In the genomic region with DNA sequence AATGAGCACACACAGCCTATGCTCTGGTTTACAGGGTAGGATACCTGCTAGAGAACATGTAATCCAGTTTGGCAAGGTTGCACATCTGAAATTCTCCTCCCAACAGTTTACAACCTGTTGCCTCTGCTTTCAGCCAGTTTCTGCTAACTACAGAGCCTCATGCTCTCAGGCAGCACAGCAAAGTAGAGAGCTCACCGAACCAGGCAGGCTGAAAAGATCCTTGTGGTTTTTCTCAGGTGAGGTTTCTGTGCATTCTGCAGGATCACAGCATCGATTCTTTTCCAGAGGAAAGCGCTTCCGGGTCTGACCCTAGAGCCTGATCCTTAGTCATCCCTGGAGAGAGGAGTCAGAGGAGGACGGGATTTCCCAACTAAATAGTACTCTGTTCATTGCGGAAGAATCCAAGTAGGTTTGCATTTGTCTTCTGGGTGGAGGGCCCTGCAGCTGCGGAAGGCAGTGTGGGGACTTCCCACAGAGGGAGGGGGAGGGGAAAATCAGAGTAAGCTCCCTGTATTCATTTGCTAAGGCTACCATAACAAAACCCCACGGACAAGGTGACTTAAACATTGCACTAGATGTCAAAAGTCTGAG, we compare ENCODE assay signal across 14 mouse cellular contexts. TPM values are rescaled to one million over a fixed set of nuclear protein-coding genes. Genes with fewer than 3 reads are reported as not detected.
DNase-seq lines count a peak whose midpoint lies in the region; ATAC-seq and TF ChIP-seq lines count a peak whose summit lies in the region.
"Had no signal": no experiment of that assay in that cellular context is flagged by ENCODE, and none has a peak within 500 bp of the region (broad histone marks: within the 10 kb centered on the region; RNA-seq: fewer than 3 reads in every experiment).

No protein-coding gene starts in this region.

- H3K9me3 ChIP-seq in heart, embryonic 10.5 days, result no peaks in the 10 kb centered on the region
- H3K9me3 ChIP-seq in E14TG2a.4 (ENCODE audit: low read length), result no peaks in the 10 kb centered on the region
- H3K9me3 ChIP-seq in intestine, embryonic 15.5 days, result no peaks in the 10 kb centered on the region
- no peaks in the 10 kb centered on the region for H3K9me3 ChIP-seq in stomach, postnatal 0 days (ENCODE audit: control insufficient read depth, low read length)
- no peaks in the 10 kb centered on the region for H3K9me3 ChIP-seq in midbrain, embryonic 11.5 days (ENCODE audit: control insufficient read depth, low read length)
- no peaks in the 10 kb centered on the region for H3K9me3 ChIP-seq in heart, embryonic 11.5 days (replicated peaks; ENCODE audit: control insufficient read depth, low read length)
- H3K9me3 ChIP-seq: embryonic facial prominence, embryonic 13.5 days; forebrain, embryonic 15.5 days; limb, embryonic 13.5 days; lung, embryonic 15.5 days had no signal

- H3K27me3 ChIP-seq in heart, embryonic 10.5 days (ENCODE audit: insufficient read depth, poor library complexity, severe bottlenecking), result no peaks in the 10 kb centered on the region
- no peaks in the 10 kb centered on the region for H3K27me3 ChIP-seq in E14TG2a.4 (ENCODE audit: insufficient read depth, low read length)
- H3K27me3 ChIP-seq in intestine, embryonic 15.5 days (replicated peaks), result no peaks in the 10 kb centered on the region
- no peaks in the 10 kb centered on the region for H3K27me3 ChIP-seq in stomach, postnatal 0 days (ENCODE audit: control insufficient read depth, insufficient read depth, low read length)
- H3K27me3 ChIP-seq in midbrain, embryonic 11.5 days (ENCODE audit: control insufficient read depth, insufficient read depth, low read length), result no peaks in the 10 kb centered on the region
- no peaks in the 10 kb centered on the region for H3K27me3 ChIP-seq in heart, embryonic 11.5 days (ENCODE audit: control insufficient read depth, insufficient read depth, low read length)
- H3K27me3 ChIP-seq: embryonic facial prominence, embryonic 13.5 days; forebrain, embryonic 15.5 days; limb, embryonic 13.5 days; lung, embryonic 15.5 days had no signal

- TF ChIP-seq EP300 in stomach, postnatal 0 days (optimal IDR thresholded peaks at IDR 0.05), result no peak

- H3K4me3 ChIP-seq in heart, embryonic 10.5 days, result no peak overlapping the region
- H3K4me3 ChIP-seq in E14TG2a.4 (replicated peaks; ENCODE audit: low read length), result peak overlapping the region; percentile 55
- no peak overlapping the region for H3K4me3 ChIP-seq in intestine, embryonic 15.5 days (replicated peaks)
- H3K4me3 ChIP-seq in stomach, postnatal 0 days (ENCODE audit: low read depth, low read length), result no peak overlapping the region
- H3K4me3 ChIP-seq in midbrain, embryonic 11.5 days (ENCODE audit: low read depth, low read length), result no peak overlapping the region
- H3K4me3 ChIP-seq in heart, embryonic 11.5 days (ENCODE audit: low read depth, low read length), result no peak overlapping the region
- H3K4me3 ChIP-seq: embryonic facial prominence, embryonic 13.5 days; forebrain, embryonic 15.5 days; limb, embryonic 13.5 days; lung, embryonic 15.5 days had no signal

- 51% methylated on average over 8 of the region's 8 CpGs for WGBS in heart, embryonic 10.5 days
- 43% methylated on average over 8 of the region's 8 CpGs for WGBS in intestine, embryonic 15.5 days
- WGBS in stomach, postnatal 0 days, result 29% methylated on average over 8 of the region's 8 CpGs
- WGBS in midbrain, embryonic 11.5 days, result 49% methylated on average over 8 of the region's 8 CpGs
- 40% methylated on average over 8 of the region's 8 CpGs for WGBS in heart, embryonic 11.5 days (ENCODE audit: insufficient replicate concordance)

- no peak for TF ChIP-seq CTCF in E14TG2a.4 (conservative IDR thresholded peaks at IDR 0.05; ENCODE audit: low read length)
- no peak for TF ChIP-seq CTCF in stomach, postnatal 0 days (IDR thresholded peaks at IDR 0.05; ENCODE audit: low read depth)

- no peaks in the 10 kb centered on the region for H3K36me3 ChIP-seq in heart, embryonic 10.5 days
- H3K36me3 ChIP-seq in E14TG2a.4 (ENCODE audit: insufficient read depth, low read length), result no peaks in the 10 kb centered on the region
- no peaks in the 10 kb centered on the region for H3K36me3 ChIP-seq in intestine, embryonic 15.5 days
- H3K36me3 ChIP-seq in stomach, postnatal 0 days (ENCODE audit: control insufficient read depth, insufficient read depth, low read length), result no peaks in the 10 kb centered on the region
- no peaks in the 10 kb centered on the region for H3K36me3 ChIP-seq in midbrain, embryonic 11.5 days (ENCODE audit: control insufficient read depth, insufficient read depth, low read length)
- no peaks in the 10 kb centered on the region for H3K36me3 ChIP-seq in heart, embryonic 11.5 days (ENCODE audit: control insufficient read depth, insufficient read depth, low read length)
- H3K36me3 ChIP-seq: embryonic facial prominence, embryonic 13.5 days; forebrain, embryonic 15.5 days; limb, embryonic 13.5 days; lung, embryonic 15.5 days had no signal

- peaks cover 13% of the 10 kb centered on the region; the same call in 1 of the 2 replicates for H3K4me1 ChIP-seq in heart, embryonic 10.5 days
- H3K4me1 ChIP-seq in E14TG2a.4 (replicated peaks; ENCODE audit: low read depth, low read length), result peaks cover 53% of the 10 kb centered on the region
- H3K4me1 ChIP-seq in intestine, embryonic 15.5 days (replicated peaks), result no peaks in the 10 kb centered on the region
- H3K4me1 ChIP-seq in stomach, postnatal 0 days (replicated peaks; ENCODE audit: control insufficient read depth, insufficient read depth), result no peaks in the 10 kb centered on the region
- peaks cover 4% of the 10 kb centered on the region for H3K4me1 ChIP-seq in midbrain, embryonic 11.5 days (ENCODE audit: control insufficient read depth, insufficient read depth, low read length)
- no peaks in the 10 kb centered on the region for H3K4me1 ChIP-seq in heart, embryonic 11.5 days (ENCODE audit: control insufficient read depth, insufficient read depth, low read length)
- H3K4me1 ChIP-seq: embryonic facial prominence, embryonic 13.5 days; forebrain, embryonic 15.5 days; limb, embryonic 13.5 days; lung, embryonic 15.5 days had no signal

- peak; percentile 34; the same call in 1 of the 2 replicates for ATAC-seq in intestine, embryonic 15.5 days
- ATAC-seq in stomach, postnatal 0 days (ENCODE audit: low FRiP score, low TSS enrichment), result peak; percentile 85
- ATAC-seq in midbrain, embryonic 11.5 days (ENCODE audit: low FRiP score), result no peak
- ATAC-seq in heart, embryonic 11.5 days (replicated peaks; ENCODE audit: insufficient number of reproducible peaks, low FRiP score, low TSS enrichment), result no peak
- ATAC-seq: forebrain, embryonic 15.5 days had no signal

- peak; percentile 83 for DNase-seq in heart, adult 11 months
- DNase-seq in heart, embryonic 10.5 days (ENCODE audit: low spot score), result no peak
- peak; percentile 29 for DNase-seq in stomach, postnatal 0 days (ENCODE audit: low spot score)
- DNase-seq in left cerebral cortex, adult 9 months (ENCODE audit: low spot score in 2 of 2), result no peak
- no peak for DNase-seq in midbrain, embryonic 11.5 days (ENCODE audit: low spot score, missing footprints)
- DNase-seq: cerebellum, adult 2 months; layer of hippocampus, adult 9-11 months had no signal

- no peak overlapping the region for H3K4me2 ChIP-seq in intestine, embryonic 15.5 days (replicated peaks)
- H3K4me2 ChIP-seq in stomach, postnatal 0 days (replicated peaks; ENCODE audit: low read depth), result no peak overlapping the region
- no peak overlapping the region for H3K4me2 ChIP-seq in midbrain, embryonic 11.5 days
- no peak overlapping the region for H3K4me2 ChIP-seq in heart, embryonic 11.5 days
- H3K4me2 ChIP-seq: embryonic facial prominence, embryonic 13.5 days; forebrain, embryonic 15.5 days; limb, embryonic 13.5 days; lung, embryonic 15.5 days had no signal

- no peak overlapping the region for H3K9ac ChIP-seq in intestine, embryonic 15.5 days
- H3K9ac ChIP-seq in stomach, postnatal 0 days (ENCODE audit: low read length), result no peak overlapping the region
- no peak overlapping the region for H3K9ac ChIP-seq in midbrain, embryonic 11.5 days (ENCODE audit: low read length)
- H3K9ac ChIP-seq in heart, embryonic 11.5 days (ENCODE audit: low read depth, low read length), result no peak overlapping the region
- H3K9ac ChIP-seq: embryonic facial prominence, embryonic 13.5 days; forebrain, embryonic 15.5 days; limb, embryonic 13.5 days; lung, embryonic 15.5 days had no signal

- H3K27ac ChIP-seq in heart, embryonic 10.5 days, result no peak overlapping the region
- H3K27ac ChIP-seq in intestine, embryonic 15.5 days, result no peak overlapping the region
- H3K27ac ChIP-seq in stomach, postnatal 0 days (replicated peaks), result no peak overlapping the region
- no peak overlapping the region for H3K27ac ChIP-seq in midbrain, embryonic 11.5 days (ENCODE audit: low read depth, low read length)
- H3K27ac ChIP-seq in heart, embryonic 11.5 days (ENCODE audit: low read depth, low read length), result no peak overlapping the region
- H3K27ac ChIP-seq: embryonic facial prominence, embryonic 13.5 days; forebrain, embryonic 15.5 days; limb, embryonic 13.5 days; lung, embryonic 15.5 days had no signal

RNA-seq across cellular contexts. Expression of a gene that starts 45.1 kb away (rescaled TPM):
- polyA plus RNA-seq in heart, embryonic 10.5 days (2016; fragmentation: Nextera tagmentation; extraction: Ambion mirVana), result 181 and 298 TPM in 2 replicates
- polyA plus RNA-seq in intestine, embryonic 15.5 days (2015; fragmentation: Nextera tagmentation; extraction: Ambion mirVana), result 203 TPM in 2 replicates
- polyA plus RNA-seq in stomach, postnatal 0 days (2015; fragmentation: Nextera tagmentation; extraction: Ambion mirVana), result 213 and 222 TPM in 2 replicates
- polyA plus RNA-seq in midbrain, embryonic 11.5 days (2014; fragmentation: Nextera tagmentation; extraction: Ambion mirVana), result 35.5 and 36.7 TPM in 2 replicates
- polyA plus RNA-seq in heart, embryonic 11.5 days (2014; fragmentation: Nextera tagmentation; extraction: Ambion mirVana), result 235 and 350 TPM in 2 replicates

Comparison
In these comparisons a context has a peak if more than half of its experiments do, and no peak if none do; other contexts are left out.
1. DNase-seq: peak in heart, adult 11 months (single experiment) and stomach, postnatal 0 days (single experiment); none in heart, embryonic 10.5 days (single experiment), left cerebral cortex, adult 9 months (0 of 2) and midbrain, embryonic 11.5 days (single experiment).
2. ATAC-seq: peak in intestine, embryonic 15.5 days (single experiment) and stomach, postnatal 0 days (single experiment); none in midbrain, embryonic 11.5 days (single experiment) and heart, embryonic 11.5 days (single experiment).